In genomic region chr10:24446168-24446567, GRCm38 (mm10) we compare ENCODE assay signal across 18 mouse cellular contexts.
DNase-seq lines count a peak whose midpoint lies in the region; ATAC-seq and TF ChIP-seq lines count a peak whose summit lies in the region.
"Had no signal": no experiment of that assay in that cellular context is flagged by ENCODE, and none has a peak within 500 bp of the region (broad histone marks: within the 10 kb centered on the region; RNA-seq: fewer than 3 reads in every experiment).

No protein-coding gene starts in this region.

- peaks cover 20 to 48% of the 10 kb centered on the region in 2 experiments for H3K4me1 ChIP-seq in heart, embryonic 14.5 days (ENCODE audit: control insufficient read depth in 2 of 2, insufficient read depth in 2 of 2, low read length in 2 of 2)
- no peaks in the 10 kb centered on the region for H3K4me1 ChIP-seq in intestine, postnatal 0 days (replicated peaks; ENCODE audit: control insufficient read depth, insufficient read depth, low read length)
- H3K4me1 ChIP-seq in kidney, embryonic 15.5 days: peaks cover 8% of the 10 kb centered on the region
- H3K4me1 ChIP-seq: forebrain, embryonic 12.5 days; hindbrain, embryonic 13.5 days; limb, embryonic 12.5 days; liver, embryonic 13.5 days had no signal

- H3K36me3 ChIP-seq in heart, embryonic 14.5 days (ENCODE audit: control insufficient read depth, insufficient read depth, low read length): no peaks in the 10 kb centered on the region
- no peaks in the 10 kb centered on the region for H3K36me3 ChIP-seq in intestine, postnatal 0 days (ENCODE audit: control insufficient read depth, insufficient read depth)
- H3K36me3 ChIP-seq in kidney, embryonic 15.5 days: no peaks in the 10 kb centered on the region
- H3K36me3 ChIP-seq: forebrain, embryonic 12.5 days; hindbrain, embryonic 13.5 days; limb, embryonic 12.5 days; liver, embryonic 13.5 days had no signal

- H3K27me3 ChIP-seq in heart, embryonic 14.5 days (ENCODE audit: control insufficient read depth, insufficient read depth, low read length): no peaks in the 10 kb centered on the region
- no peaks in the 10 kb centered on the region for H3K27me3 ChIP-seq in intestine, postnatal 0 days (replicated peaks; ENCODE audit: control insufficient read depth, insufficient read depth, low read length)
- H3K27me3 ChIP-seq in kidney, embryonic 15.5 days: no peaks in the 10 kb centered on the region
- H3K27me3 ChIP-seq: forebrain, embryonic 12.5 days; hindbrain, embryonic 13.5 days; limb, embryonic 12.5 days; liver, embryonic 13.5 days had no signal

- DNase-seq in heart, adult 9 months (ENCODE audit: low spot score in 2 of 2): no peak
- DNase-seq in heart, postnatal 4 days: peak; percentile 25
- peak; percentile 15 to 34 for DNase-seq in lung, postnatal 4 days
- DNase-seq in layer of hippocampus, postnatal 14 days (ENCODE audit: low spot score in 2 of 2): no peak
- DNase-seq: adrenal gland, postnatal 36 days; cerebellum, adult 2 months; gastrocnemius, postnatal 14 days; kidney, adult 18-20 months; kidney, postnatal 25 days; liver, embryonic 13.5 days; midbrain, embryonic 14.5 days; thymus, adult 2 months had no signal

- peak; percentile 52 for ATAC-seq in heart, embryonic 14.5 days (ENCODE audit: insufficient number of reproducible peaks, insufficient read depth, low FRiP score, low read depth)
- ATAC-seq in intestine, postnatal 0 days: 0 out of 2 replicates have a peak, but pooled peaks have one; percentile 43
- no peak for ATAC-seq in kidney, embryonic 15.5 days (replicated peaks; ENCODE audit: low FRiP score)

- H3K4me2 ChIP-seq in heart, embryonic 14.5 days (ENCODE audit: low read length): peak overlapping the region; percentile 34
- H3K4me2 ChIP-seq in intestine, postnatal 0 days (replicated peaks; ENCODE audit: low read depth): no peak overlapping the region
- no peak overlapping the region for H3K4me2 ChIP-seq in kidney, embryonic 15.5 days
- H3K4me2 ChIP-seq: forebrain, embryonic 12.5 days; hindbrain, embryonic 13.5 days; limb, embryonic 12.5 days; liver, embryonic 13.5 days had no signal

- no peak overlapping the region for H3K9ac ChIP-seq in heart, embryonic 14.5 days (ENCODE audit: low read length)
- no peak overlapping the region for H3K9ac ChIP-seq in intestine, postnatal 0 days (ENCODE audit: low read depth, low read length)
- H3K9ac ChIP-seq in kidney, embryonic 15.5 days: no peak overlapping the region
- H3K9ac ChIP-seq: forebrain, embryonic 12.5 days; hindbrain, embryonic 13.5 days; limb, embryonic 12.5 days; liver, embryonic 13.5 days had no signal

- no peak overlapping the region for H3K4me3 ChIP-seq in heart, embryonic 14.5 days (ENCODE audit: control insufficient read depth in 1 of 2, insufficient read depth in 1 of 2, low read depth in 1 of 2, low read length in 2 of 2)
- H3K4me3 ChIP-seq in intestine, postnatal 0 days (ENCODE audit: low read depth, low read length): no peak overlapping the region
- H3K4me3 ChIP-seq in kidney, embryonic 15.5 days (replicated peaks): no peak overlapping the region
- H3K4me3 ChIP-seq: forebrain, embryonic 12.5 days; hindbrain, embryonic 13.5 days; limb, embryonic 12.5 days; liver, embryonic 13.5 days had no signal

- TF ChIP-seq CTCF in intestine, postnatal 0 days (IDR thresholded peaks at IDR 0.05; ENCODE audit: low read depth): no peak

- H3K9me3 ChIP-seq in heart, embryonic 14.5 days (ENCODE audit: control insufficient read depth, low read length): peaks cover 4% of the 10 kb centered on the region; the same call in 1 of the 2 replicates
- no peaks in the 10 kb centered on the region for H3K9me3 ChIP-seq in intestine, postnatal 0 days (ENCODE audit: control insufficient read depth)
- no peaks in the 10 kb centered on the region for H3K9me3 ChIP-seq in kidney, embryonic 15.5 days (replicated peaks)
- H3K9me3 ChIP-seq: forebrain, embryonic 12.5 days; hindbrain, embryonic 13.5 days; liver, embryonic 13.5 days had no signal

- WGBS in heart, embryonic 14.5 days: 6% methylated on average over 8 of the region's 8 CpGs
- 37% methylated on average over 8 of the region's 8 CpGs for WGBS in intestine, postnatal 0 days
- 74% methylated on average over 8 of the region's 8 CpGs for WGBS in kidney, embryonic 15.5 days

- peak overlapping the region; percentile 56 to 76; a peak in 3 of 4 replicates for H3K27ac ChIP-seq in heart, embryonic 14.5 days (replicated peaks in 1 of 2; ENCODE audit: control insufficient read depth in 1 of 2, insufficient read depth in 1 of 2, low read depth in 2 of 2, low read length in 2 of 2)
- no peak overlapping the region for H3K27ac ChIP-seq in intestine, postnatal 0 days (ENCODE audit: low read depth, low read length)
- no peak overlapping the region for H3K27ac ChIP-seq in kidney, embryonic 15.5 days
- H3K27ac ChIP-seq: forebrain, embryonic 12.5 days; hindbrain, embryonic 13.5 days; limb, embryonic 12.5 days; liver, embryonic 13.5 days had no signal

Comparison
In these comparisons a context has a peak if more than half of its experiments do, and no peak if none do; other contexts are left out.
1. DNase-seq: peak in heart, postnatal 4 days (single experiment) and lung, postnatal 4 days (2 of 2); none in heart, adult 9 months (0 of 2) and layer of hippocampus, postnatal 14 days (0 of 2).
2. H3K27ac ChIP-seq: peak in heart, embryonic 14.5 days (2 of 2); none in intestine, postnatal 0 days (single experiment) and kidney, embryonic 15.5 days (single experiment).